Mouse (Mus musculus) neural tube, embryonic 15.5 days (tissue): ENCODE measurements around the gene Slc7a14. TPM values are rescaled to one million over a fixed set of nuclear protein-coding genes. Genes with fewer than 3 reads are reported as not detected.

Experiments used
- ATAC-seq: fragments of 200-750 bp; cut with Nextera tagmentation; 2 replicates; pipeline ENCODE4 v1.8.0; 2017; ENCODE audit warnings: mild to moderate bottlenecking, moderate TSS enrichment, moderate library complexity; ENCODE audit not compliant: low FRiP score
- H3K27ac ChIP-seq: fragments of 300-500 bp; sonication (generic); replicated peaks from 2 replicates; pipeline ENCODE4 v1.5.1; 2015; ENCODE audit warnings: mild to moderate bottlenecking, inconsistent platforms
- H3K27me3 ChIP-seq: fragments of 300-500 bp; sonication (generic); replicated peaks from 2 replicates; pipeline ENCODE4 v1.6.1; 2015; ENCODE audit warnings: inconsistent platforms
- H3K36me3 ChIP-seq: fragments of 300-500 bp; sonication (generic); 2 replicates; pipeline ENCODE4 v1.6.1; 2015; ENCODE audit warnings: inconsistent platforms
- H3K4me1 ChIP-seq: fragments of 300-500 bp; sonication (generic); 2 replicates; pipeline ENCODE4 v1.6.1; 2015; ENCODE audit warnings: inconsistent platforms
- H3K4me2 ChIP-seq: fragments of 300-500 bp; sonication (generic); 2 replicates; pipeline ENCODE4 v1.6.1; 2015; ENCODE audit warnings: inconsistent platforms, mild to moderate bottlenecking, moderate library complexity
- H3K4me3 ChIP-seq: fragments of 300-500 bp; sonication (generic); replicated peaks from 2 replicates; pipeline ENCODE4 v1.5.1; 2015; ENCODE audit warnings: mild to moderate bottlenecking, inconsistent platforms
- H3K9ac ChIP-seq: fragments of 300-500 bp; sonication (generic); replicated peaks from 2 replicates; pipeline ENCODE4 v1.6.1; 2015; ENCODE audit warnings: mild to moderate bottlenecking, inconsistent platforms
- H3K9me3 ChIP-seq: fragments of 300-500 bp; sonication (generic); replicated peaks from 2 replicates; pipeline ENCODE4 v1.6.1; 2016; ENCODE audit warnings: inconsistent platforms
- WGBS: fragments of 180-500 bp; shearing (Covaris S2); methylation state at CpG from one replicate; pipeline ENCODE4 v1.1.7; 2015; ENCODE audit warnings: mixed read lengths; 5-methylcytosine and 5-hydroxymethylcytosine counted together
- polyA plus RNA-seq: library from polyadenylated mRNA; unstranded; fragments of >200 nt; fragmentation: Nextera tagmentation; extraction: Ambion mirVana; gene quantifications from 2 replicates; pipeline ENCODE4 v1.2.1, GENCODE M21; 2015

Slc7a14 gene
- 7.2 and 7.4 TPM in 2 replicates for polyA plus RNA-seq

- H3K4me2 ChIP-seq, result peak within 1 kb of the TSS; percentile 69
- peak; percentile 95 for ATAC-seq
- peak within 1 kb of the TSS; percentile 85 for H3K9ac ChIP-seq
- WGBS, result under 1% methylated on average over 37 of the region's 38 CpGs
- H3K27ac ChIP-seq, result peak within 1 kb of the TSS; percentile 85
- H3K4me1 ChIP-seq, result peaks cover 22% of the 10 kb centered on the region; the same call in 1 of the 2 replicates
- H3K4me3 ChIP-seq, result peak within 1 kb of the TSS; percentile 53
- no peaks in the 10 kb centered on the region for H3K9me3 ChIP-seq
- H3K27me3 ChIP-seq, result 0 out of 2 replicates have a peak, but pooled peaks cover 5% of the 10 kb centered on the region
- H3K36me3 ChIP-seq, result no peaks in the 10 kb centered on the region
Observed at GRCm38 (mm10) chr3:31309934-31310787, at the start of gene Slc7a14. Slc7a14 (minus strand) TSS chr3:31310378.

- H3K27me3 ChIP-seq, result no peaks in the 10 kb centered on the region
- no peaks in the 10 kb centered on the region for H3K36me3 ChIP-seq
- H3K4me3 ChIP-seq, result no peak overlapping the region
- H3K9ac ChIP-seq, result no peak overlapping the region
- H3K4me2 ChIP-seq, result no peak overlapping the region
- no peaks in the 10 kb centered on the region for H3K4me1 ChIP-seq
- H3K27ac ChIP-seq, result no peak overlapping the region
- no peak; the same call in 1 of the 2 replicates for ATAC-seq
- no peaks in the 10 kb centered on the region for H3K9me3 ChIP-seq
- 49% methylated on average over 4 of the region's 4 CpGs for WGBS
Observed at GRCm38 (mm10) chr3:31346540-31346939, 36.4 kb upstream of the Slc7a14 start.

DNA sequence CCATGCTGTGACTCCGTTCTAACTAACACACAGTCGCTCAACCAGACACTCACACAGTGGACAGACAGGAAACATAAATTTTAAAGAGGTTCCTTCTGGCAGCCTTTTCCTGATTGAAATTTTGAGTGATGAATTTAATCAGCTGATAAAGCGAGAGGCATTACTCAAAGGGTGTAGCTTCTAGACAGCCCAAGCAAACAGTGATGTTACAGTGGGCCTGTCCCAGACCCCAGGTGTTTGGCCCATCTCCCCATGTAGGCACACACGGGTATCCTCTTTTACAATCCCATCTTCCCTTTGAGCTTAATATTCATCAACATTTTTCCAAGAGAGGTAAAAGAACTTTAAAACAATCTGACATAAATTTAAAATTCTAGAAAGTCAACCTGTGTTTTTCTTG is 35.6 kb upstream of the Slc7a14 start:
- no peak overlapping the region for H3K27ac ChIP-seq
- no peak overlapping the region for H3K9ac ChIP-seq
- H3K9me3 ChIP-seq, result no peaks in the 10 kb centered on the region
- ATAC-seq, result no peak
- H3K36me3 ChIP-seq, result no peaks in the 10 kb centered on the region
- H3K4me3 ChIP-seq, result no peak overlapping the region
- H3K4me2 ChIP-seq, result no peak overlapping the region
- H3K27me3 ChIP-seq, result no peaks in the 10 kb centered on the region
- H3K4me1 ChIP-seq, result no peaks in the 10 kb centered on the region
- 49% methylated on average over 4 of the region's 4 CpGs for WGBS

DNA sequence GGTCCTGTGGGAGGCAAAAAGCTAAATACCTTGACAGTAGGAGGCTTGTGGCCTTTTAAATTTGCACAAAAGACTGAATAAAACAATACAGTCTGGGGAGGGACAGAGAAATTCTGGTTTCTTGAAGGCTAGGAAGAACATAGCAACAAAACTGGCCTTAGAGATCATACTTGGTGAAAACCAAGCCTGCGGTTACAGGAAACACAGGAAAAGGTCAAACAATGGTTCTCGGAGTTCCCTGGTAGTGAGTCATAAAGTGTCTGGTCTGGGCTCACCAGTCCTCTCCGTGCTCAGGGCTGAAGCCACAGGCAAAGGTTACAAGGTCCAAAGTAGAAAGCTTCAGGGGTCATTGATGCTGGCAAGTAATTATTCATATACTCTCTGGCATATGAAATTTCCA is 29.1 kb upstream of the Slc7a14 start:
- 62% methylated on average over 3 of the region's 3 CpGs for WGBS
- Histone ChIP-seq H3K27me3 (no peaks in the 10 kb centered on the region), H3K4me3 (no peak overlapping the region), H3K27ac (no peak overlapping the region), H3K4me1 (no peaks in the 10 kb centered on the region), H3K9ac (no peak overlapping the region), H3K4me2 (no peak overlapping the region), H3K9me3 (no peaks in the 10 kb centered on the region), H3K36me3 (no peaks in the 10 kb centered on the region)
- no peak for ATAC-seq

DNA sequence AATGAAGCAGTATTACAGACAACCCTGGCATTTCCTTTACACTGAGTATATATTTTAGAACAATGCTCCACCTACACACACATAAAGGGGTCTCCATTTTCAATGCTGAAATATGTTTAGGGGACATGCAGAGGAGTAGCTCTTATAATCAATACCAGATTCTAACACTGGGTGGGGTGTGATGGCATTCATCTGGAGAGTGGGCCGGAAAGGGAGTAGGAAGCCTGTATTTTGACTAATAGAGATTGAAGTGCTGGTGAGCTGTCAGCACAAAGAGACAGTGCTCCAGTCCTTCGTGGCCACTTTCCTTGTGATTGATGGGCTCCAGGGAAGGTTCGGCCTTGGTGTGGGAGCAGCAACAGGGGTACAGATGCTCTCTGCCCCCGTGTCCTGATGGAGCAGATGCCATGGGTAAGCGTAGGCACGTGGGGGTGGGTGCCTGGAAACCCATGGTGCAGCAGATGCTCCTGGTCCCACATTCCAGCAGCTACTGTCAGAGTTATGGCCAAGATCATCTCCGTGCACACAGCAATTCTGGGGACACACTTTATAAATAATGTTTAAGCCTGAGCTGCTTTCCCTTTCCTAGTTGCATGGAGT is 18.2 kb upstream of the Slc7a14 start:
- Histone ChIP-seq H3K9me3 (no peaks in the 10 kb centered on the region), H3K27me3 (no peaks in the 10 kb centered on the region), H3K4me2 (no peak overlapping the region), H3K4me3 (no peak overlapping the region), H3K4me1 (no peaks in the 10 kb centered on the region), H3K9ac (no peak overlapping the region), H3K36me3 (no peaks in the 10 kb centered on the region), H3K27ac (no peak overlapping the region)
- ATAC-seq, result no peak
- 65% methylated on average over 7 of the region's 7 CpGs for WGBS

DNA sequence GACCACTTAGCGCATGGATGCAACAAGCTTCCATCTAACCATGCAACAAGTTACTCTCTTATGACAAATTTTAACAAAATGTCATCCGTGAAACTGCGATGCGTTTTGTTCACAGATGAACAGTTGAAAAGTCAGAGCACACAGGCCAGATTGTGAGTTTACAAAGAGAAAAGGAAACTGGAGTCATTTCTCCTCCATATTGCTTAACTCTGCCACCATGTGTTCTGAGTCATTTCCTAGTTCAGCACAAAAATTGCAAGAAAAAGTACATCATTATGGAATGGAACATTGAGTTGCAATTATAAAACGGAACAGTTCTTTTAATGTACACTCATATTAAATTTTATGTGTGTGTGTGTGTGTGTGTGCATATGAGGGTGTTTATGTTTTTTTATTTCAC is 17.6 kb upstream of the Slc7a14 start:
- H3K9ac ChIP-seq, result no peak overlapping the region
- no peak for ATAC-seq
- WGBS, result 93% methylated on average over 5 of the region's 5 CpGs

GRCm38 (mm10) chr3:31324231-31324654 is 14.1 kb upstream of the Slc7a14 start:
- H3K27me3 ChIP-seq, result no peaks in the 10 kb centered on the region
- H3K9me3 ChIP-seq, result no peaks in the 10 kb centered on the region
- H3K9ac ChIP-seq, result no peak overlapping the region
- H3K27ac ChIP-seq, result no peak overlapping the region
- H3K36me3 ChIP-seq, result no peaks in the 10 kb centered on the region
- no peak overlapping the region for H3K4me3 ChIP-seq
- no peaks in the 10 kb centered on the region for H3K4me1 ChIP-seq
- no peak overlapping the region for H3K4me2 ChIP-seq
- WGBS, result 74% methylated on average over 3 of the region's 3 CpGs
- ATAC-seq, result no peak

More for the DNA sequence above, 17.6 kb upstream of the Slc7a14 start:
- no peak overlapping the region for H3K4me3 ChIP-seq
- no peaks in the 10 kb centered on the region for H3K36me3 ChIP-seq
- H3K9me3 ChIP-seq, result no peaks in the 10 kb centered on the region
- H3K27me3 ChIP-seq, result no peaks in the 10 kb centered on the region
- no peak overlapping the region for H3K4me2 ChIP-seq
- no peaks in the 10 kb centered on the region for H3K4me1 ChIP-seq
- no peak overlapping the region for H3K27ac ChIP-seq

- Histone ChIP-seq H3K9ac (peak overlapping the region; percentile 85), H3K27me3 (0 out of 2 replicates have a peak, but pooled peaks cover 5% of the 10 kb centered on the region), H3K36me3 (no peaks in the 10 kb centered on the region), H3K4me2 (peak overlapping the region; percentile 69), H3K4me3 (peak overlapping the region; percentile 53), H3K27ac (peak overlapping the region; percentile 85), H3K4me1 (peaks cover 22% of the 10 kb centered on the region; the same call in 1 of the 2 replicates), H3K9me3 (no peaks in the 10 kb centered on the region)
- peak; percentile 84 for ATAC-seq
- WGBS, result 1% methylated on average over 36 of the region's 36 CpGs
Observed at GRCm38 (mm10) chr3:31309371-31309933, 726 bp downstream of the Slc7a14 start.

- H3K27me3 ChIP-seq, result 0 out of 2 replicates have a peak, but pooled peaks cover 5% of the 10 kb centered on the region
- H3K36me3 ChIP-seq, result no peaks in the 10 kb centered on the region
- peak overlapping the region; percentile 85 for H3K9ac ChIP-seq
- H3K4me2 ChIP-seq, result peak overlapping the region; percentile 69
- peak; percentile 32 for ATAC-seq
- no peaks in the 10 kb centered on the region for H3K9me3 ChIP-seq
- WGBS, result under 1% methylated on average over 14 of the region's 14 CpGs
- H3K27ac ChIP-seq, result no peak overlapping the region
- H3K4me1 ChIP-seq, result peaks cover 22% of the 10 kb centered on the region; the same call in 1 of the 2 replicates
- H3K4me3 ChIP-seq, result peak overlapping the region; percentile 53
Observed at GRCm38 (mm10) chr3:31308906-31309305, 1.3 kb downstream of the Slc7a14 start.

DNA sequence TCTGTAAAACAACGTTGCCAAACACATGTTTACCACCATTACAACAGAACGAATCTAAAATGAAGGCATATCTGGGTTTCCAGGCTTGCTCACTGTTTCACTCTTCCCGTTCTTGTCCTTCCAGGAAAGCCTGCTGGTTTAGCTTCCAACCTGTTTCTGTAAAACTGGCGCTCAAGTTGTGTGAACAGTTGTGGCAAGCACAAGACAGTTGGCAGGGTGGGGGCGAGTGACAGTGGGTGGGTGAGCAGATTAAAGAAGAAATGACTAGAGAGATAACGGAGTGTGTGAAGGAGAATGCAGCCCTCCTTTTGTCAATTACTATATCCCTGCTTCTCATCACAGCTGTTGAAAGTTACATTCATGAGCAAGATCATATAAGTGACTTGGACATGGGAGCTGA is 2.2 kb downstream of the Slc7a14 start:
- Histone ChIP-seq H3K27me3 (0 out of 2 replicates have a peak, but pooled peaks cover 5% of the 10 kb centered on the region), H3K4me3 (peak overlapping the region; percentile 53), H3K36me3 (no peaks in the 10 kb centered on the region), H3K4me1 (peaks cover 22% of the 10 kb centered on the region; the same call in 1 of the 2 replicates), H3K27ac (no peak overlapping the region), H3K9ac (no peak overlapping the region), H3K9me3 (no peaks in the 10 kb centered on the region), H3K4me2 (peak overlapping the region; percentile 69)
- 85% methylated on average over 6 of the region's 6 CpGs for WGBS
- ATAC-seq, result no peak

- H3K4me3 ChIP-seq, result no peak overlapping the region
- no peak overlapping the region for H3K27ac ChIP-seq
- H3K9me3 ChIP-seq, result no peaks in the 10 kb centered on the region
- ATAC-seq, result peak; percentile 45
- no peaks in the 10 kb centered on the region for H3K36me3 ChIP-seq
- WGBS, result 58% methylated on average over 11 of the region's 11 CpGs
- peaks cover 3% of the 10 kb centered on the region; the same call in 1 of the 2 replicates for H3K4me1 ChIP-seq
- H3K9ac ChIP-seq, result no peak overlapping the region
- H3K27me3 ChIP-seq, result no peaks in the 10 kb centered on the region
- H3K4me2 ChIP-seq, result no peak overlapping the region
Observed at GRCm38 (mm10) chr3:31291673-31292602, 18.2 kb downstream of the Slc7a14 start.
